Mouse (Mus musculus) lung, postnatal 25 days (tissue): ENCODE results near the gene Mip.
"Not testable (repeated sequence)": the region's sequence is repeated elsewhere in the genome, so short reads cannot be mapped to it uniquely, and the experiment has no call there.

ENCODE experiments used
- DNase-seq: peaks from one replicate; pipeline ENCODE4 v3.0.0; 2022; ENCODE audit warnings: low spot score

Mip gene

DNA sequence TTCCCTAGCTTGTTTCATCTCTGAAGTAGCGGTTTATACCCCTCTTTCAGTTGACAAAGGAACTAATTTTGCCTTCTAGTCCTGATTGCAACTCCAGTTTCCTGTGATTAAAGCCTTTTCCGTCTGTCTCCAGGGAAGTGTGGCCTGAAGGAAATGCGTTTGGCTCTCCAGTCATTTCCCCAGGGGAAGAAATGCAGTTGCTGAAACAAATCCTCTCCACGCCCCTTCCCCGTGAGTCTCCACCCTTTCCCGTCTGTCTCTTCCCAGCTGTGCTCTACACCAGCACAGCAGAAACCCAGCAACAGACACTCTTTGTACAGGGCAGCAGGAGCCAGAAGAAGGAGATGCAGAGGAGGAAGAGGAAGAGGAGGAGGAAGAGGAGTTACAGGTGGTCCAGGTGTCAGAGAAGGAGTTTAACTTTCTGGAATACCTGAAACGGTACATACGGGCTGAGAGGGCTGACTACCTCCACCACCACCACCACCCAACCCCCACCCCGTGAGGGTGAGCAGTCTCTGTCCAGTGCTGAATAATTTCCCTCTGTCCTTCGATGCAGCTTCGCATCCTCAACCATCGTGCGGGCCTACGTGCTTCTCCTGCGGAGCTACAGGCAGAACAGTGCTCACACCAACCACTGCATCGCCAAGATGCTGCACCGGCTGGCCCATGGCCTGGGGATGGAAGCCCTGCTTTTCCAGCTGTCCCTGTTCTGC lies 21.5 kb downstream of the Mip start:
- DNase-seq: peak; percentile 69

DNA sequence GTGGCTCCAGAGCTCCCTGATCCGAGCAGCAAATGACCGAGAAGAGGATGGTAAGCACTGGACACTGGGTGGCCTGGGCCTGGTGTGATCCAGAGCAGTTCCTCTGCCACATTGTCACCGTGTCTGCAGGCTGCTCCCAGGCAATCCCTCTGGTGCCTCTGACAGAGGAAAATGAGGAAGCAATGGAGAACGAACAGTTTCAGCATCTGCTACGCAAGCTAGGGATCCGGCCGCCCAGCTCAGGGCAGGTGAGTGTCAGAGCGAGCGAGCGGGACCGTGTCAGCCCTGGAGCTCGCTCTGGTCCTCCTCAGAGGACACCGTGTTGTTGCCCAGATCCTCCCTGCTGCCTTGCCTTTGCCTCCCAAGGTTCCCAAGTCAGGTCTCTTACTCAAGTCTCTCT lies 24.9 kb downstream of the Mip start:
- DNase-seq: no peak

DNA sequence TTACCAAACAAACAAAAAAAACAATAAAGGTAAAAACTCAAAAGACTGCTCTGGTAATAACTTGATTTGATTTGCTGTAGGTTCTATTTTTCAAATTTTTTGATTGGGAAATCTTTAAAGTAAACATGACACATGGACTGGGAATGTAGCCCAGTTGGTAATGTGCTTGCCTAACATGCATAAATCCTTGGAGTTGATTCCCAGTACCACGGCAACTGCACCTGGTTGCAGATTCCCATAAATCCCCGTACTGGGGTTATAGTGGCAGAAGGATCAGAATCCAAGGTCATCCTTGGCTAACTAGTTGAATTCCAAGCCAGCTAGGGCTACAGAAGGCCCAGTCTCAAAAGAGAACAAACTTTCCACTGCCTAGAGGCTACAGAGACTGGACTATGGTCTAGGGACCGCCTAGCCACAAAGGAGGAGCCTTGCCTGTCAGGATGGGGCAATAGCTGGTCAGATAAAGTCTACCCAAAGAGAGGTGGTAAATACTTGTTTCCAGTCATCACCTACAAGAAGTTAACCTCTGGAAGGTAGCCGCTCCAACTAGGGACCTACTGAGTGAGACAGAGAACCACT lies 28.1 kb downstream of the Mip start, which contains the start of gene Apon:
Gene Apon, plus strand, starts transcription at position 420 of the 579 bp plus-strand sequence.
- DNase-seq: peak; percentile 19

DNA sequence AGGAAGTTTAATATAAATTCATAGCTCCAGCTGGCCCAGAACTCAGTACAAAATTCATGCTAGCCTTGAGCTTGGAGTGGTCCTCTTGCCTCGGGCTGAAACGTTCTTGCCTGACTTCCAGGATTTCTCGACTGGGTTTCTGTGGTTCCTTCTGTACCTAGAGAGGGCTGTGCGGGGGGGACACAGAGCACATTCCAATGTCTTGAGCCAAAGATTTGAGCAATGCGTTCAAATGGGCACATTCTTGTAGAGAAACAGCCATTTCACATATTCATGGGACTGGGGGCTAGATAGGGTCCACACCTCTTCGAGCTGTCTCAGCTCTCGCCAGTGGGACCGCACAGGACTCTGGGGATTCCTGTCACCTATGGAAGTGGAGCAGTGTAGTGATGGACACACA lies 30.3 kb downstream of the Mip start:
- DNase-seq: no peak

DNA sequence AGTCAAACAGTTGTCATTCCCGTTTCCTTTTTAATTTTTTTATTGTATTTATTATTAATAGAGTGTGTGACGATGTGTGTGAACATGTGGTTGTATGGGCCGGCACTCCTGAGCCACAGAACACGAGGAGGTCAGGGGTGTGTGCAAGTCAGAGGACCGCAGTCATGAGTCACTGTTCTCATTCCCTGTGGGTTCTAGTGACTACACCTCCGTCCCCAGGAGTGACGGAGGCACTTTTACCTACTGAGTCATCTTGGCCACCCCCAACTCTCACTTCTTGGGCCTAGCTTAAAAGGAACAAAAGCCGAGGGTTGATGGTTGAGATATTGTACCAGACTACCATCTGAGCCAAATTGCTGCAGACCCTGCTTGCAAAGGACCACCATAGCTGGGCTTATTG lies 30.7 kb downstream of the Mip start:
- DNase-seq: no peak

DNA sequence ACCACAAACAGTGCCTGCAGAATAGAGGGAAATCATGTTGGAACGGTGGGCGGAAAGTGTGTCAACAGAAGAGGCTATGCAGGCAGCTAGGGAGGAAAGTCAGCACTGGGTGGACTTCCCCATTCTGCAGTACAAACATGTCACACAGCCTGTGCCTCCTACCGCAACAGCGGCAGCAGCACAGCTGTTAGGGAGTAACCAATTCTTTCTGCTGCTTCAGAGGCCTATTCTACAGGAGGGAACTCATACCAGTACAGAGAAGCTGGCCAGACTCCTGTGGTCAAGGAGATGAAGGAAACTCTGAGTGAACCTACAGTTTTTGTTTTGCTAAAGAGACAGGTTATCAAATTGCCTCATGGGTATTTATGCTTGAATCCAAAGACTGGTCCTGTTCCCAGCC lies 33.3 kb downstream of the Mip start:
- DNase-seq: peak; percentile 42

DNA sequence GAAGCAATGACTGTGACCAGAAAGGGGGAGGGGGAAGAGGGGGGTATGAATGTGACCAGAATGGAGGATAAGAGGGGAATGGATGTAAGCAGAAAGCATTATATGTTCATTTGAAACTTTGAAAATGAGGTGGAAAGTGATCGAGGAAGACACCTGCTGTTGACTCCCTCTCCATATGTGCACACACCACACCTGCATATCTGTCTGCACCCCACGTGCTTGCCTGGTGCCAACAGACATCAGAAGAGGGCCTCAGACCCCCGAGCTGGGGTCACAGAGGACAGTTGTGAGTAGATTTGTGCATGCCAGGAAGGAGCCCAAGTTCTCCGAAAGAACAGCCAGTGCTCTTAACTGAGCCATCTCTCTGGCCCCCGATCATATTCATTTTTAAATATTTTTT lies 34.3 kb downstream of the Mip start:
- no peak for DNase-seq

DNA sequence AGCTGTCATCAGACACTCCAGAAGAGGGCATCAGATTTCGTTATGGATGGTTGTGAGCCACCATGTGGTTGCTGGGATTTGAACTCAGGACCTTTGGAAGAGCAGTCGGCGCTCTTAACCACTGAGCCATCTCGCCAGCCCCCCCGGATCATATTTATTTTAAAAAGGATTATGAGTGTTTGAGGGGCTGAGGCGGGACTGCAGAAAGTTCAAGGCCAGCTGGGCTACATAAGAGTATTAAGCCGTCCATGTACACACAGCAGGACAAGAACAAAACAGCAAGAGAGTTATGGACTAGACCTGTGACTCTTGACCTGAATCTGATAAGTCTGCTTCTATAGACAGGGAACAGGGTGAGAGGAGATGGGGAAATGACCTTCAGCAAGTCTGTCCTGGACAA lies 34.7 kb downstream of the Mip start:
- not testable (repeated sequence) for DNase-seq

DNA sequence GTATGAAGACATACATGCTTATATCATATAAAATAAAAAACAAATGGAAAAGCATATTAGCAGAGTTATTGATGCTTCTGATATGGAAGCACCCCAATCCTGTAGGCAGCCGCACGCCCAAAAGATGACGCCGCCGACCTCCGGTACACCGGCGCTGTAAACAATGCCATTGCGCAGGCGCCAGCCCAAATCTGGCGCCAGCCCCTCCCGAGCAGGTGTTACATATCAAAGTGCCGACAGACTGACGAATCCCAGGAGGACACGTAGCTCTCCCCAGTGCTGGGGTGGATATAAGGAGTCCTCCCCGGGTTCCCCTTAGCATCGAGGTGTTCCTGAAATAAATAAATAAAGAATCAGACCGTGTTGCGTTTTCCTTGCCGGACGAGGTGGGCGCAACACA lies 36.7 kb downstream of the Mip start:
- DNase-seq: no peak

DNA sequence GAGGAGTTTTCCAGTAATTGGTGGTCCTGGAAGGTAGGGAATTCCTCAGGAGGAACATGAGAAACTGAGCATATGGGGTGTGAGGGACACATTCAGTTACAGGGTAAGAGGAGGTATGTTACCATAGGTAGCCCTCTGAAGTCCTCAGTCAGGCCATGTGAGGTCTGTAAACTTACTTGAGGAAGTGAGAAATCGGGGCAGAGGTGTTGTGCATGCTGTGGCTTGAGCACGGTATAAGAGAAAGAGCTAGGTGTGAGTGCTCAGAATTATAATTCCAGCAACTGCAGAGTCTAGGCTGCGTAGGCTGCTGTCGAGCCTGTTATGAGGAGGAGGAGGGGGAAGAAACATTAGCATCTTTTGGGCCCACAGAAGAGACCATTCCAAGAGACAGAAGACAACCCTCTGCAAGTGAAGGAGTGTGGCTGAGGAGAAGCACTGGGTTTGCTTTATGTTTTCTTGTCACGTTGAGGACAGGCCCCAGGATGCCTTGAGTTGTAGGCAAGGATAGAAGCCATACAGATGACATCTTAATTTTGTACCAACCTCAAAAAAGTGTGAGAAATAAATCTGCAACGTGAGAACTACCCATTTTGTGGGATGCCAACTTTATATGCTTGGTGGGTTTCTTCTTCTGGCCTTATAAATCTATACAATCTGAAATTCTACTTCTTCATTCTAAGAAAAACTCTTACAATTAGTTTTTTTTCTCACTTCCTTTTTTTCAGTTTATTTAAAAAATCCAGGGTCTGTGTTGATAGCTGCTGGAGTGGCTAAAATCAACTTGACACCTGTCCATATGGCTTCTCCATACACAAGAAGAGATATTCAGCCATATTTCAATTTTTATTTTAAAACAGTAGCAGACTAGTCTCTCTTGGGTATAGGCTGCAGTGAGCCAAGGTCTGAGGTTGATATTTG lies 38.0 kb downstream of the Mip start:
- no peak for DNase-seq

DNA sequence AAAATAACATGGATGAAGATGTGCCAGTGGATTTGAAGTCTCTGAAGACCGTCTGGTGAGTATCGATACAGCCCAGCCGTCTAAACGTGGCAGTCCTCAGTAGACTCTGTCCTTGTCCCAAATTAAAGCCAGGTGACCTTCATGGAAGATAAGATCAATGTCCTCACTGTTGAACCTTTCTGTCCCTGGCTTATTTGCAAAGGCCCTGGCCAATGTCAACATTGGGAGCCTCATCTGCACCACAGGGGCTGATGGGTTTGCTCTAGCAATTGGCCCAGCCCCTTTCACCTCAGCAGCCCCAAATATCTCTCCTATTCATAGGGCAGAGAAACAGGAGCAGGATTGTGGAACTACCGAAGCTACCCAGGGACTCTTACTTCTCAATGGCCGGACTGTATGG lies 42.7 kb downstream of the Mip start, which contains the start of gene Apof:
Gene Apof, plus strand, starts transcription at position 301 of the 400 bp plus-strand sequence.
- DNase-seq: no peak

DNA sequence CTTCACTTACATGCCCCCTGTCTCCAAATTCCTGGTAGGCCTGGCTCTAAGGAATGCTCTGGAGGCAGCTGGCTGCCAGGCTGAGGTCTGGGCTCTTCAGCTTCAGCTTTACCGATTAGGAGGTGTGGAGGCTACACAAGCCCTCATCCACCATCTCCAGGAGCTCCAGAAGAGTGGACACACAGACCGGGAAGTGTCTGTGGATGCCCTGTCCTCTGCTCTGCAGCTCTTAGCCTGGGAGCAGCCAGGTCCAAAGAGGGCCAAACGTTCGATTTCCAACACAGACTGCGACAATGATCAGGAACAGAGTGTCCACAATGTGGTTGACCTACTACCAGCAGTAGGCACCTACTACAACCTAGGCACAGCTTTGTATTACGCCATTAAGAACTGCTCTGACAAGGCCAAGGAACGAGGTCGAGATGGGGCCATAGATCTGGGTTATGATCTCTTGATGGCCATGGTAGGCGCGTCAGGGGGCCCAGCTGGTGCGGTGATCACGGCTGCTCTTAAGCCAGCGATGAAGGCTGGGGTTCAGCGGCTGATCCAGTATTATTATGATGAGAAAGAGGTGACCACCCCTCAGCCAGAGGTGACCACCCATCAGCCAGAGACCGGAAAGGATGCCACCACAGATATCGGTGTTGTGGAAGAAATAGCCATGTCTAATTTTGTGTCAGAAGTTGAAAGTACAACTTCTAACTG lies 43.7 kb downstream of the Mip start:
- no peak for DNase-seq

DNA sequence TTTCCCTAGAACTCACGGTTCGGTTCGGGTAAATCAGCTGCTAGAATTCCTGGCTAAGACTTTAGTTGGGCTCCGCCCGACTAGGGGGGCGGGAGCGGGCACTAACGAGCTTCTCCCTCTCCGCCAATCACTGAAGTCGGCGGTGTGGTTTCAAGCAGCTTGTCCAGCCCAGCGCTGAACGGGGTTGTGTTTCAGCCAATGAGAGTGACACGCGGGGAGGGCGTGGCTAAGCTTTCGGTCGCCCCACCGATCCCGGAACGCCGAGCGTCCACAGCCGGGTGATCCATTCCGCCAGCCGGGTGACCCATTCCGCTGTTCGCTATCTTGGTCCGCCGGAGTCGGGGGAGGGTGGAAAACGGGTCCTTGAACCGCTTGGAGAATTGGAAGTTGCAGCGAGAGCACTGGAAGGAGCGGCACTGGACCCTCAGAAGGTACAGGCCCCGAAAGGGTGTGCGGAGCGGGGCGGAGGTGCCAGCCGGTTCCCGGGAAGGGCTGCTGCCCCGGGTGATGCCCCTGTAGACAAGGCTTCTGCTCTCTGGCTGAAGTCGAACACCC lies 44.7 kb downstream of the Mip start, which contains the start of gene Stat2:
Gene Stat2, plus strand, starts transcription at position 273 of the 555 bp plus-strand sequence.
- DNase-seq: peak; percentile 99

DNA sequence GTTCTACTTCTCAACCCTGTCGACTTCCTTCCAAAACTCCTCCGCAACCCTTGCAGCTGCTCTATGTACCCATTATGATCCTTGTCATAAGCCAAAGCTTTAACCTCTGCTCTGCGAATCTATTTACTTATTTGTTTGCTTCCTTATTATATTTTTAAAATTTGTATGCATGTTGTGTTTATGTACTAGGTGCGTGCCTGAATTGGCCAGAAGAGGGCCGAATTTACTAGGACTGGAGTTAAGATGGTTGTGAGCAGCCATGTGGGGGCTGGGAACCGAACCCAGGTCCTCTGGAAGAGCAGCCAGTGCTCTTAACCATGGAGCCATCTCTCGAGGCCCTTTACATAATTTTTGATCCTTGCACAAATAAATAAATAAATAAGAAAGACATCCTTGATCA lies 45.2 kb downstream of the Mip start:
- no peak for DNase-seq

DNA sequence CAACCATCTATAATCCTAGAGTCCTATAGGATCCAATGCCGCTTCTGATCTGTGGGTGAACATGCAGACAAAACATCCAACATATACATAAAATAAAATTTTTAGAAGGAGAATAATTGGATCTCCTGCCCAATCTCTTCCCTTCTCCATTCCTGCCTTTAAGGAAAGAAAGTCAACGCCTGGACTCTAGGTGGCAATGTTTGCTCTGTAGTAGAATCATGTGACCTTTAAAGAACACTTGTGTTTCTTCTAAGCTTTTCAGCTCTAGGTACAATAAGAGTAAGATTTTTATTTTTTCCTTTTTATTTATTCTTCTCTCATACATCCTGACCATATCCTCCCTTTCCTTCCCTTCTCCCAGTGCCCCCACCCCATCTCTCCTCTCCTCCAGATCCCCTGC lies 46.2 kb downstream of the Mip start:
- peak; percentile 30 for DNase-seq

DNA sequence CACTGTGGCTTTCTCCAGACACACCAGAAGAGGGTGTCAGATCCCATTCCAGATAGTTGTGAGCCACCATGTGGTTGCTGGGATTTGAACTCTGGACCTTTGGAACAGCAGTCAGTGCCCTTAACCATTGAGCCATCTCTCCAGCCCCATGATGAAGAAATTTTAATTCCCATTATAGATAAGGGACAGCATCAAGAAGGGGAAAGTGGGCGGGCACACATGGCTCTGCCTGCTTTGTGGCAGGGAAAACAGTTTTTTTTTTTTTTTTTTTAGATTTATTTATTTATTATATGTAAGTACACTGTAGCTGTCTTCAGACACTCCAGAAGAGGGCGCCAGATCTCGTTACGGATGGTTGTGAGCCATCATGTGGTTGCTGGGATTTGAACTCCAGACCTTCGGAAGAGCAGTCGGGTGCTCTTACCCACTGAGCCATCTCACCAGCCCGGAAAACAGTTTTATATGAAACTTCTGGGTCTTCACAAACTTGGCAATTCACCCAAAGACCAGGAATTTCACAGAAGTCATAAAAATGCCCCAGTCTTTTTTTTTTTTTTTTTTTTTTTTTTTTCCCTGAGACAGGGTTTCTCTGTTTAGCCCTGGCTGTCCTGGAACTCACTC lies 47.3 kb downstream of the Mip start:
- not testable (repeated sequence) for DNase-seq

DNA sequence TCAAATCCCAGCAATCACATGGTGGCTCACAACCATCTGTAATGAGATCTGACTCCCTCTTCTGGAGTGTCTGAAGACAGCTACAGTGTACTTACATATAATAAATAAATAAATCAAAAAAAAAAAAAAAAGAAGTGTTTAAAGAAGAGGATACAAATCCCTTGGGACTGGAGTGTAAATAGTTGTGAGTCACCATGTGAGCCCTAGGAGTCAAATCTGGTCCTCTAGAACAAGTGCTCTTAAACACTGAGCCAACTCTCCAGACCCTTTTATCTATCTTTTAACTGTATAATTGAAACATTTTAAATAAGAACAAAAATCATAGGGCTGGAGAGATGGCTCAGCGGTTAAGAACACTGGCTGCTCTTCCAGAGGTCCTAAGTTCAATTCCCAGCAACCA lies 49.7 kb downstream of the Mip start:
- not testable (repeated sequence) for DNase-seq

DNA sequence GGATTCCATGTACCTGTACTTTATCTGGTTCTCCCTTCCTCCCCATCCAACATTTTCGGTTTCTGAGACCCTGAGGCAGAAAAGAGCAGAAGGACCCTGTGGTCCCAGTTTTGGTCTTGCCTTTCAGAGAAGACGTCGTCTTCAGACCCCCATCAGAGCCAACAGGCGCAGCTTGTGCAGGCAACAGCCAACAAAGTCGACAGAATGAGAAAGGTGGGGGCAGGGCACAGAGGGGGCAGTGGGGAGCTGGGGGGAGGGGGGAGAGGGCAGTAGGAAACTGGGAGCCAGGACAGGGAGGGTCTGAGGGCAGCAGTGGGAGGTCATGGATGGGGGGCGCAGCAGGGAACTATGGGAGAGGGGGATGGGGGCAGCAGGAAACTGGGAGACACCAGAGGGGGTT lies 52.5 kb downstream of the Mip start:
- DNase-seq: no peak

DNA sequence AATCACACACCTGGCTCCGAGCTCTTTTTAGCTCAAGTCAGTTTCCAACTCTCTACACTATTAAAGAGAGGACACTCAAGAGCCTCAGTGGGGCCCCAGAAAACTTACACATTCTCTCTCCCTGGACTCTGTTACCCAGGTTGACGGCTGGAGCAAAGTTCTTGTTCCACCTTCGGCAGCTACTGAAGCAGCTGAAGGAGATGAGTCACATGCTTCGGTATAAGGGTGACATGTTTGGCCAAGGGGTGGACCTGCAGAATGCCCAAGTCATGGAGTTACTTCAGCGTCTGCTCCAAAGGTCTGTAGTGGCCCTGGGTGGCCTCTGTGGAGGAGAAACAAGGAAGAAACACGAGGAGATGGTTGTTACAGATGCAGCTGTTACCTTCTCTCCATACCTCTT lies 55.3 kb downstream of the Mip start:
- DNase-seq: no peak
